Mouse (Mus musculus): ENCODE results near the gene Mllt11.

DNA sequence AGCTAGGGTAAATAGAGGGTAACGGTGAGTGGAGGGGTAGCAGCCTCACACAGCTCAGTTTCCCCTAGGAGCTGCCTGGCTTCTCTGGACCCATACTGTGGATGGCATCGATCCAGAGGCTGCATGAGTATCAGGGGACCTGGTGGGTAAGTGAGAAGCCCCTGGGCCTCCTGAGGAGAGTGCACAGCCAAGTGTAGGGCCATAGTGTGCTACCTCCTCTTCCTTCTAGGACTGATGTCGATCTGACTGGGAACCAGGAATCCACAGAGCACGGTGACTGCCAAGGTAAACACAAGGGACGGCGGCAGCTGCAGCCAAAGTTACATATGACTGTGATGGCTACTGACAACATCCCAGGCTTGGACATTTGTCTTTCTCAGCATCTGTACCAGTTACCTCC lies 60.9 kb downstream of the Mllt11 start:
- TF ChIP-seq POLR2A (IDR thresholded peaks at IDR 0.05; ENCODE audit: extremely low read depth, insufficient read depth, low read length) (no peak), CTCF (IDR thresholded peaks at IDR 0.05; ENCODE audit: extremely low read depth, insufficient read depth, low read length) (no peak)
